Mouse (Mus musculus) bone marrow macrophage, adult 2 months (primary cell): Measurements from ENCODE around the gene Prodh2.

Experiments used
- CTCF ChIP-seq: IDR thresholded peaks from 2 replicates; pipeline ENCODE4 v1.5.1; 2012; ENCODE audit warnings: low read depth, mild to moderate bottlenecking, low read length, moderate library complexity
- POLR2A ChIP-seq: IDR thresholded peaks from 2 replicates; pipeline ENCODE4 v1.6.1; 2012; ENCODE audit warnings: mild to moderate bottlenecking, low read depth, low read length, borderline replicate concordance

- TF ChIP-seq CTCF (no peak), POLR2A (no peak)
Observed at GRCm38 (mm10) chr7:30556894-30557536, 63.6 kb downstream of the Prodh2 start.
